Mouse (Mus musculus) layer of hippocampus, postnatal 10 days (tissue): ENCODE measurements at regions not wholly inside any gene's neighbourhood (a gene's known extent, or its start where the extent isn't known, plus 50 kb on each side); places are given as distances from the start of the nearest gene placed in this dataset.
A peak's percentile ranks its signal among the peaks of the same experiment; 100 is the strongest.

ENCODE experiments used
- DNase-seq, 2 experiments: peaks; one replicate each; pipeline ENCODE4 v3.0.0; 2021; ENCODE audit warnings: low spot score in 2 of 2

DNA sequence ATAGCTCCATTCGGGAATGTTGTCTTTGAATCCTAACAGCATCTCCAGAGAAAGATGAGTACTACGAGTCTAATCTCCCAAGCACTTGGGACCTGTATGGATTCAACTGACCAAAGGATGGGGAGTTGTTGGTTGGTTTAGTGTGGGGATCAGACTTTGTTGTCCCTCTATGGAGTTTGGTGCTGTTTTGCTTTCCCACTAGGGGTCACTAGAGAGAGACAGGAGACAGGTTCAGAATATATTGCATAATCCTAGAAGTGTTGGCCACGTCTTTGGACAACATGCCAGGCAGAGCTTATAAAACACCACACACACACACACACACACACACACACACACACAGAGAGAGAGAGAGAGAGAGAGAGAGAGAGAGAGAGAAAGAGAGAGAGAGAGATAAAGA lies 118.6 kb upstream of the Ercc6l2 start:
- DNase-seq: no peak

GRCm38 (mm10) chr13:63699624-63700023 lies 115.4 kb upstream of the Ercc6l2 start:
- no peak for DNase-seq

- no peak for DNase-seq
Observed at GRCm38 (mm10) chr13:63700747-63701146, 114.3 kb upstream of the Ercc6l2 start.

- peak in 1 of 2 experiments; percentile 21 for DNase-seq
Observed at GRCm38 (mm10) chr13:63701199-63702175, 113.6 kb upstream of the Ercc6l2 start.

DNA sequence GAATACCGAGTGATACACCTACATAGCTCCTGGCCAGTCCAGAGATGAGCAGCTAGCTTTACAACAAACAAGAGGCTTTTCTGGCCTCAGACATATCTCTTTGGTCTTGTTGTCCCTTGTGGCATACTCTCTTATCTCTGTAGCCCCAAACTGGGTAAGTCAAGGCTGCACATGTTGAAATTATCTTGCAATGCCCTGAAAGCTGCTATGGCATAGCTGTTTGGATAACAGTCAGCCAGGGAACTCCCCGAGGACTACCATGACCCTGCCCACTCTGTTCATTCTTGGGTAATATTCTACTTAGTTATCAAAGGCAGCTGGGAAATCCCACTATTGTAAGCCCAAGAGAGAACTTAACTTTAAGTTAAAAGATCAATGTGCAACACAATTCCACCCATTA lies 106.5 kb upstream of the Ercc6l2 start:
- no peak for DNase-seq

DNA sequence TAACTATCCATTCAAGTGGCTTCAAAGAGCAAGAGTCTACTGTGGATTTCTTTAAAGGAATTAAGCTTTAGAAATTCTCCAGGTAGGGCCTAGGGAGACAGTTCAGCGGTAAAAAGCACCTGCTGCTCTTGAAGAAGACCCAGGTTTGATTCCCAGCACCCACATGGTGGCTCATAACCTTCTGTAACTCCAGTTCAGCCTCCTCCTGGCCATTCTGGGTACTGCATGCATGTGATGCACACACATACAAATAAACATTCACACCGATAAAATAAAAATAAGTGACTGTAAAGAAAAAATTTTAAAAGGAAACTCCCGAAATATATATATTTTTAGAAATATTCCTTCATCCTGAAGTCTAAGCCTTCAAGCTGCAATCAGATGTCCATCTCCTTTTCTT lies 101.9 kb upstream of the Ercc6l2 start:
- no peak for DNase-seq

- no peak for DNase-seq
Observed at GRCm38 (mm10) chr13:63716498-63716897, 98.5 kb upstream of the Ercc6l2 start.

GRCm38 (mm10) chr13:63717249-63717648 lies 97.8 kb upstream of the Ercc6l2 start:
- DNase-seq: no peak

- no peak for DNase-seq
Observed at GRCm38 (mm10) chr13:63718782-63719181, 96.3 kb upstream of the Ercc6l2 start.

DNA sequence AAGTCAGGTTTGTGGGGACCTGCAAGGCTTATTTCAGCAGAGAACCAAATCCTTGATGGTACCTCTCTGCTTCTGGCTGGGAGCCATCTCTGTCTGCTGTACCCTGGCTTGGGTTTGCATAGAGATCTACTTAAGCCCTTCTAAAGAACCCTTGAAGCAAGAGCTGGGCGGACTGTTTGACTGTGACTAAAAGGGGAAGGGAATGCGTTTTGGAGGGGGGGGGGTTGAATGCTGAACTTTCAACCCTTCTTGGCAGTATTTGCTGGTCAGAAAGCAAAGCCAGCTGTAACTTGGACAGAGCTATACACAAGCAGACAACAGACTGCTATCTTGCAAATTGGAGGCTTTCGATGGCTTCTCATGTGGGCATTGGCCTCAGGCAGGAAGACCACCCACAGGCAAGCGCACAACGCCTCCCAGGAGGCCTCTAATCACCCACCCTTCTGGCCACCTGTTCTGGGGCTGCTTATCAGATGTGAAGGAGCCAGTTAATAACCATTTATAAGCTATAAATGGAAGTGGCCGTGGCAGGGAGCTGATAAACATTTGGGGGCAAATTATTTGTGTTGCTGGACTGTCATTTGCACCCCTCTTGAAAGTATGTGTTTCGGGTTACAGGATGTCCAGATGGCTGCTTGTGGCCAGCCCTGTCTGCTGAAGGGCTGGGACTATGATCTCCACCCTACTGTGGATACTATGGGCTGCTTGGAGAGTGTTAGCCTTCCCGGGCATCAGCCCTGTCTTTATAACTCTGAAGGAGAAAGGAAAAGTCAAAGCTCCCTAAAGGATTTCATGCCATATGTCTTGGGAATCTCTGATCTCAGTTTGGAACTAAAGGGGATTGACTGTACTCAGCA lies 95.5 kb upstream of the Ercc6l2 start:
- DNase-seq: no peak

GRCm38 (mm10) chr13:63720610-63721009 lies 94.4 kb upstream of the Ercc6l2 start:
- DNase-seq: no peak

GRCm38 (mm10) chr13:63721011-63721625 lies 93.9 kb upstream of the Ercc6l2 start:
- no peak for DNase-seq

DNA sequence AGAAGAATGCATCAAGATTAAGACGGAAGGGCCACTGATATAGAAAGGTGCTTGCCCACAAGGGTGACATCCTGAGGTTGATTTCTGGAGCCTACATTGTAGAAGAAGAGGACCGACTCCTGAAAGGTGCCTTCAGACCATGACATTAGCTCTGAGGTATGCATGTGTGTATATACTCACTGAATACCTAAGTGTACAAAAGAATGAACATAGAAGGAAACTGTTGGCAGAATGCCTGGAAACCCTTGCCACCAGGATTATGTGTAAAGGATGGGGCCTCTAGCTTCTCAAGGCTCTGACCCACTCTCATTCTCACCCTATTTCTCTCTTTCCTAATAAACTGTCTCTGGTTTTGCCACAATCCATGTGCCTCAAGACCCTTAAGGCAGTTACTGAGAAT lies 90.7 kb upstream of the Ercc6l2 start:
- DNase-seq: no peak

DNA sequence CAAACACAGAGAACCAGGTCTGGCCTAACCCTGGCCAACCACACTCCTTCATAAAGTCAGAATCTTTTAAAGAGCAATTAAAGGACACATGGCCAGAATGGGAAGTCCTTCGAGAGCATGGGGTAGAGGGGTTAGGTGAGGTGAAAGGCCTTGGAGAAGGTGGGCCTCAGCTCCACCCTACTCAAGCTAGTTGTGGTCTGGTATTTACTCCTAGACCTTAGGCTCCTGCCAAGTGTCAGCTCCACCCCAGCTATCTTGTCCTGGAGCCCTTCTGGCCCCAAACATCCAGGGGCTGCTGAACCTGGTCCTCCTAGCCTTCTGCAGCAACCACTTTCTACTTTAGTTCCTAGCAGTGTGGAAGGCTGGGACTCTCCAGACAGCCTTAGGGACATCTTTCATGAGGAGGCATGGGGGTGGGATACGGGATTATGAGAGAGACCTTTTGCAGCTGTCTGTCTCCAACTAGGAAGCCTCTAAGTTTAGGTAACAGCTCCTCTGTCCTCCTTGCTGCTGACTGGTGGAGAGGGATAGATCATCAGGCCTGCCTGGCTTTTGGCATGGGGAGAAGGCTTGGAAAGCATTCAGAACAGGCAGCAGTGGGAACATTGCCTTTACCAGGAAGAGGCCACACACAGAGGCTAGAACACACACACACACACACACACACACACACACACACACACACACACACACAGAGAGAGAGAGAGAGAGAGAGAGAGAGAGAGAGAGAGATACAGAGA lies 90.0 kb upstream of the Ercc6l2 start:
- no peak for DNase-seq

GRCm38 (mm10) chr13:63726035-63726434 lies 89.0 kb upstream of the Ercc6l2 start:
- DNase-seq: no peak

- no peak for DNase-seq
Observed at GRCm38 (mm10) chr13:63726509-63726908, 88.5 kb upstream of the Ercc6l2 start.

DNA sequence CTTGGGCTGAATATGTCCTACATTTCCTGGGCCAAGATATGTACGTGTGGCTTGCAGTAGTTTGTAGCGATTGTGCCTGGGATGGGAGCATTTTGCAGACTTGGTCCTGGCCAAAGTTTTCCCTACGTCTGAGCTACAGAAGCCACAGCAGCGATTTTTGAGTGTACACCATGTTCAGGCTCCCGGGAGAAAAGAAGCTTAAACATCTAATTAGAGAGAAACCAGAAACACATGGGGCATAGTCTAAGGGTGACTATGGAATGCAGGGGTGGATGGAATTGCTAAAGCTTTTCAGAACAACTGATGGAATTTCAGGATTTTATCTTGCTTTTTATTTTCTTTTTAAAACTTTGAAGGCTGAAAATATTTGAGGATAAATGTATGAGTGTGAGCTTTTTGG lies 79.3 kb upstream of the Ercc6l2 start:
- DNase-seq: no peak

GRCm38 (mm10) chr13:63741879-63742278 lies 73.2 kb upstream of the Ercc6l2 start:
- peak; percentile 59 to 72 for DNase-seq

GRCm38 (mm10) chr13:63748788-63749187 lies 66.3 kb upstream of the Ercc6l2 start:
- DNase-seq: no peak

DNA sequence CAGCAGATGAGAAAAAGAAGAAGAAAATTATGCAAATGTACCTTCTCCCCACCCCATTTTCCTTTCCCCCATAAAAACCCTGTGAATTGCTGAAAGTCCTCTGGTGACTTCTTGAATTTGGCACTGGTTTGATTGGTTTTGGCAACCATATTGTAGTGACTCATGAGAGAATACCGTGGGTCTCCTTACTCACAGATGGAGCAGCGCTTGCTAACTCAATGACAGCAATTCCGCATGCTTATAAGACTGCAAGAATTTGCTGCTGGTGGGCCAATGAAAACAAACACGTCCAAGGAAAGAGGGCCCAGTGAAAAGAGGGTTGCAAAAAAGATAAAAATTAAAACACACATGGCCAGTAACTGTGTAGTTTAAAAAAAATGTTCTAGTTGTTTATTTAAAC lies 65.0 kb upstream of the Ercc6l2 start:
- DNase-seq: peak in 1 of 2 experiments; percentile 15

DNA sequence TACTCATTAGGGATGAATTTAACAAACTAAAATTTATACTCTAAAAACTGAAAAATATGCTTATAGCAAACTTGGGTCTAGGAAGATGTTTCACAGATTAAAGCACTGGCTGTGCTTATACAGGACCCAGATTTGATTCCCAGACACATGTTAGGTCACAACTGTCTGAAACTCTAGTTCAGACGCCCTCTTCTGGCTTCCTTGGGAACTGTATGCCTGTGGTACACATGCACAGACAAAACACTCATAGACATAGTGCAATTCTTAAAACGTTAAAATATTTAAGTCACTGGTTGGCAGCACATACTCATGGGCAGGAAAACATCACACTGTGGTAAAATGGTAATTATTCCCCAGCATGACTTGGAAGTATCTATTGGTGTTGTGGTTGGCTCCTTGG lies 63.8 kb upstream of the Ercc6l2 start:
- DNase-seq: no peak
